ENCODE assay signal across 19 mouse cellular contexts in genomic region chr9:21497664-21498063, GRCm38 (mm10). TPM values are rescaled to one million over a fixed set of nuclear protein-coding genes. Genes with fewer than 3 reads are reported as not detected.
DNase-seq lines count a peak whose midpoint lies in the region; ATAC-seq and TF ChIP-seq lines count a peak whose summit lies in the region.
"Had no signal": no experiment of that assay in that cellular context is flagged by ENCODE, and none has a peak within 500 bp of the region (broad histone marks: within the 10 kb centered on the region; RNA-seq: fewer than 3 reads in every experiment).

No protein-coding gene starts in this region.

- no peak for DNase-seq in heart, adult 11 months
- peak; percentile 54 for DNase-seq in 3134 (ENCODE audit: extremely low read depth, insufficient read length, low spot score)
- peak; percentile 76 for DNase-seq in NIH3T3 (ENCODE audit: low read depth)
- DNase-seq in left cerebral cortex, adult 2 months (ENCODE audit: extremely low spot score in 1 of 2, low spot score in 2 of 2): no peak
- DNase-seq in thymus, postnatal 36 days: no peak
- no peak for DNase-seq in forebrain, embryonic 14.5 days (ENCODE audit: low spot score)
- DNase-seq: cerebellum, adult 8-10 months; embryo, embryonic 11 days; forebrain, postnatal 0 days; gastrocnemius, postnatal 14 days; lung, postnatal 10 days; right cerebral cortex, postnatal 25 days; thymus, adult 18-20 months had no signal

- 0 out of 2 replicates have a peak overlapping the region, but pooled peaks have one; percentile 20 for H3K27ac ChIP-seq in heart, embryonic 12.5 days (ENCODE audit: poor library complexity, severe bottlenecking)
- H3K27ac ChIP-seq in embryonic fibroblast, embryonic 13.5 days (ENCODE audit: insufficient read depth, low read length): peak overlapping the region; percentile 97
- H3K27ac ChIP-seq in left cerebral cortex, adult 2 months: no peak overlapping the region; the same call in 1 of the 2 replicates
- no peak overlapping the region for H3K27ac ChIP-seq in forebrain, embryonic 14.5 days (ENCODE audit: low read depth, low read length)
- H3K27ac ChIP-seq: kidney, postnatal 0 days had no signal

- intact Hi-C loops in left cerebral cortex, adult 2 months (cut with DNase I): no loop called here

- no peak for TF ChIP-seq CTCF in embryonic fibroblast, embryonic 13.5 days (IDR thresholded peaks at IDR 0.05; ENCODE audit: borderline replicate concordance, insufficient read depth, low read length)
- TF ChIP-seq CTCF in left cerebral cortex, adult 2 months (IDR thresholded peaks at IDR 0.05): no peak

- H3K9ac ChIP-seq in heart, embryonic 12.5 days: no peak overlapping the region
- no peak overlapping the region for H3K9ac ChIP-seq in forebrain, embryonic 14.5 days (ENCODE audit: low read length)
- H3K9ac ChIP-seq: forebrain, postnatal 0 days had no signal

- no peaks in the 10 kb centered on the region for H3K27me3 ChIP-seq in heart, embryonic 12.5 days (replicated peaks)
- H3K27me3 ChIP-seq in forebrain, embryonic 14.5 days (replicated peaks; ENCODE audit: control insufficient read depth, insufficient read depth, low read length): no peaks in the 10 kb centered on the region
- H3K27me3 ChIP-seq: CH12.LX, Patski had no signal

- no peak overlapping the region for H3K4me3 ChIP-seq in heart, embryonic 12.5 days
- H3K4me3 ChIP-seq in embryonic fibroblast, embryonic 13.5 days (ENCODE audit: insufficient read depth, low read length): no peak overlapping the region
- H3K4me3 ChIP-seq in left cerebral cortex, adult 2 months: no peak overlapping the region
- no peak overlapping the region for H3K4me3 ChIP-seq in forebrain, embryonic 14.5 days (ENCODE audit: low read depth, low read length)

- H3K4me2 ChIP-seq in heart, embryonic 12.5 days: no peak overlapping the region
- no peak overlapping the region for H3K4me2 ChIP-seq in forebrain, embryonic 14.5 days (ENCODE audit: low read length)

- 93% methylated on average over 2 of the region's 2 CpGs for WGBS in heart, embryonic 12.5 days
- 96% methylated on average over 2 of the region's 2 CpGs for WGBS in forebrain, embryonic 14.5 days

- no peak for TF ChIP-seq POLR2A in embryonic fibroblast, embryonic 13.5 days (IDR thresholded peaks at IDR 0.05; ENCODE audit: low read depth, low read length)

- peaks cover 12% of the 10 kb centered on the region; the same call in 1 of the 2 replicates for H3K4me1 ChIP-seq in heart, embryonic 12.5 days (replicated peaks)
- H3K4me1 ChIP-seq in embryonic fibroblast, embryonic 13.5 days (ENCODE audit: control insufficient read depth, insufficient read depth, low read length): peaks cover 27% of the 10 kb centered on the region
- H3K4me1 ChIP-seq in forebrain, embryonic 14.5 days (ENCODE audit: control insufficient read depth, insufficient read depth, low read length): no peaks in the 10 kb centered on the region

- peaks cover 73% of the 10 kb centered on the region for H3K36me3 ChIP-seq in heart, embryonic 12.5 days
- H3K36me3 ChIP-seq in forebrain, embryonic 14.5 days (ENCODE audit: control insufficient read depth, insufficient read depth, low read length): peaks cover 34% of the 10 kb centered on the region

- no peak for ATAC-seq in heart, embryonic 12.5 days (ENCODE audit: insufficient number of reproducible peaks, low FRiP score)
- no peak for ATAC-seq in forebrain, embryonic 14.5 days
- ATAC-seq: intestine, embryonic 16.5 days; Patski had no signal

- no peaks in the 10 kb centered on the region for H3K9me3 ChIP-seq in heart, embryonic 12.5 days (replicated peaks)
- H3K9me3 ChIP-seq in forebrain, embryonic 14.5 days (replicated peaks; ENCODE audit: control insufficient read depth, low read length): no peaks in the 10 kb centered on the region

RNA-seq across cellular contexts. Expression of gene Tmed1, which starts 12.4 kb away (rescaled TPM):
- polyA plus RNA-seq in heart, embryonic 12.5 days (2016; fragmentation: Nextera tagmentation; extraction: Ambion mirVana): 89.4 and 92.3 TPM in 2 replicates
- 29.6 and 32.1 TPM in 2 replicates for polyA plus RNA-seq in embryonic fibroblast, embryonic 13.5 days (2011; ENCODE audit: insufficient read length, low read depth, missing spikeins)
- total RNA-seq in left cerebral cortex, adult 2 months (2021): 10 to 100 TPM; 13.1 to 13.9 TPM
- polyA plus RNA-seq in forebrain, embryonic 14.5 days (2014; fragmentation: Nextera tagmentation; extraction: Ambion mirVana): 56.9 and 58.3 TPM in 2 replicates

RNA-seq across cellular contexts. Expression of gene AB124611, which starts 28.3 kb away (rescaled TPM):
- 1.4 and 1.6 TPM in 2 replicates for polyA plus RNA-seq in heart, embryonic 12.5 days (2016; fragmentation: Nextera tagmentation; extraction: Ambion mirVana)
- polyA plus RNA-seq in embryonic fibroblast, embryonic 13.5 days (2011; ENCODE audit: insufficient read length, low read depth, missing spikeins): 0.44 TPM in 1 of 2 replicates, not detected in the other
- under 1 TPM in 1 of 2 experiments, not detected in 1; 0.29 TPM for total RNA-seq in left cerebral cortex, adult 2 months (2021)
- polyA plus RNA-seq in forebrain, embryonic 14.5 days (2014; fragmentation: Nextera tagmentation; extraction: Ambion mirVana): 0.74 and 1.9 TPM in 2 replicates
- polyA plus RNA-seq: Patski had no signal

RNA-seq across cellular contexts. Expression of gene Carm1, which starts 49.0 kb away (rescaled TPM):
- 49.9 and 53.8 TPM in 2 replicates for polyA plus RNA-seq in heart, embryonic 12.5 days (2016; fragmentation: Nextera tagmentation; extraction: Ambion mirVana)
- 96.3 and 105 TPM in 2 replicates for polyA plus RNA-seq in embryonic fibroblast, embryonic 13.5 days (2011; ENCODE audit: insufficient read length, low read depth, missing spikeins)
- total RNA-seq in left cerebral cortex, adult 2 months (2021): 10 to 100 TPM; 78.2 to 79.5 TPM
- 22.8 and 26.7 TPM in 2 replicates for polyA plus RNA-seq in forebrain, embryonic 14.5 days (2014; fragmentation: Nextera tagmentation; extraction: Ambion mirVana)

Comparison
In these comparisons a context has a peak if more than half of its experiments do, and no peak if none do; other contexts are left out.
1. H3K27ac ChIP-seq: peak in heart, embryonic 12.5 days (single experiment) and embryonic fibroblast, embryonic 13.5 days (single experiment); none in left cerebral cortex, adult 2 months (single experiment) and forebrain, embryonic 14.5 days (single experiment).
2. DNase-seq: peak in 3134 (single experiment) and NIH3T3 (single experiment); none in heart, adult 11 months (single experiment), left cerebral cortex, adult 2 months (0 of 2), thymus, postnatal 36 days (0 of 2) and forebrain, embryonic 14.5 days (single experiment).